Comparison of ENCODE assay signal across 9 mouse cellular contexts in genomic region chr6:128469451-128469850, GRCm38 (mm10). TPM values are rescaled to one million over a fixed set of nuclear protein-coding genes. Genes with fewer than 3 reads are reported as not detected.
DNase-seq lines count a peak whose midpoint lies in the region; ATAC-seq lines count a peak whose summit lies in the region.
"Had no signal": no experiment of that assay in that cellular context is flagged by ENCODE, and none has a peak within 500 bp of the region (broad histone marks: within the 10 kb centered on the region; RNA-seq: fewer than 3 reads in every experiment).

No protein-coding gene starts in this region.

- H3K4me1 ChIP-seq in heart, embryonic 16.5 days (ENCODE audit: control insufficient read depth, insufficient read depth, low read length) = no peaks in the 10 kb centered on the region
- no peaks in the 10 kb centered on the region for H3K4me1 ChIP-seq in limb, embryonic 12.5 days (replicated peaks)

- no peak overlapping the region for H3K9ac ChIP-seq in heart, embryonic 16.5 days (ENCODE audit: low read length)
- H3K9ac ChIP-seq in limb, embryonic 12.5 days (replicated peaks) = no peak overlapping the region

- peak overlapping the region; percentile 3; the same call in 1 of the 2 replicates for H3K4me3 ChIP-seq in heart, embryonic 16.5 days (ENCODE audit: low read length)
- H3K4me3 ChIP-seq in limb, embryonic 12.5 days (replicated peaks) = no peak overlapping the region
- H3K4me3 ChIP-seq: erythroblast, embryonic 14.5 days had no signal

- no peaks in the 10 kb centered on the region for H3K36me3 ChIP-seq in heart, embryonic 16.5 days (ENCODE audit: control insufficient read depth, insufficient read depth)
- no peaks in the 10 kb centered on the region for H3K36me3 ChIP-seq in limb, embryonic 12.5 days

- peak; percentile 63 for DNase-seq in ovary, postnatal 14 days (ENCODE audit: low spot score)
- DNase-seq in ovary, postnatal 10 days (ENCODE audit: low spot score) = no peak
- DNase-seq in brain, adult 2 months (ENCODE audit: low read depth, low spot score) = peak; percentile 33
- peak; percentile 30 to 33 for DNase-seq in natural killer cell, adult 2 months (ENCODE audit: low spot score in 2 of 2)
- no peak for DNase-seq in cerebellum, postnatal 4 days (ENCODE audit: low spot score in 2 of 2)

- 3% methylated on average over 12 of the region's 12 CpGs for WGBS in heart, embryonic 16.5 days
- WGBS in limb, embryonic 12.5 days = 9% methylated on average over 8 of the region's 12 CpGs

- no peaks in the 10 kb centered on the region for H3K9me3 ChIP-seq in heart, embryonic 16.5 days (replicated peaks; ENCODE audit: control insufficient read depth, low read length)
- H3K9me3 ChIP-seq in limb, embryonic 12.5 days = no peaks in the 10 kb centered on the region

- no peak overlapping the region for H3K27ac ChIP-seq in heart, embryonic 16.5 days (ENCODE audit: low read length)
- H3K27ac ChIP-seq in limb, embryonic 12.5 days = no peak overlapping the region

- H3K4me2 ChIP-seq in heart, embryonic 16.5 days (ENCODE audit: low read depth, low read length) = peak overlapping the region; percentile 45
- peak overlapping the region; percentile 36 for H3K4me2 ChIP-seq in limb, embryonic 12.5 days

- H3K27me3 ChIP-seq in heart, embryonic 16.5 days (ENCODE audit: control insufficient read depth, insufficient read depth, low read length) = no peaks in the 10 kb centered on the region
- H3K27me3 ChIP-seq in limb, embryonic 12.5 days = no peaks in the 10 kb centered on the region

- ATAC-seq in heart, embryonic 16.5 days (replicated peaks; ENCODE audit: extremely low read depth, insufficient read depth, low FRiP score) = no peak
- ATAC-seq in limb, embryonic 12.5 days (ENCODE audit: insufficient number of reproducible peaks, insufficient read depth, low FRiP score, low TSS enrichment, low read depth) = peak; percentile 42; the same call in 1 of the 2 replicates
- ATAC-seq in monocyte, adult 5-6 weeks (replicated peaks; ENCODE audit: insufficient number of reproducible peaks, low FRiP score, low TSS enrichment, poor library complexity, severe bottlenecking) = no peak

RNA-seq across cellular contexts. Expression of gene Fkbp4, which starts 31.0 kb away (rescaled TPM):
- polyA plus RNA-seq in heart, embryonic 16.5 days (2015; fragmentation: Nextera tagmentation; extraction: Ambion mirVana) = 281 and 301 TPM in 2 replicates
- polyA plus RNA-seq in limb, embryonic 12.5 days (2016; fragmentation: Nextera tagmentation; extraction: Ambion mirVana) = 548 and 573 TPM in 2 replicates
- 70.0 to 110 TPM (median 79.4 TPM) in 3 replicates for total RNA-seq in monocyte, adult 5-6 weeks (2017)

RNA-seq across cellular contexts. Expression of gene Itfg2, which starts 44.7 kb away (rescaled TPM):
- 28.4 and 35.6 TPM in 2 replicates for polyA plus RNA-seq in heart, embryonic 16.5 days (2015; fragmentation: Nextera tagmentation; extraction: Ambion mirVana)
- polyA plus RNA-seq in limb, embryonic 12.5 days (2016; fragmentation: Nextera tagmentation; extraction: Ambion mirVana) = 35.9 and 39.3 TPM in 2 replicates
- total RNA-seq in monocyte, adult 5-6 weeks (2017) = 13.7 to 16.8 TPM (median 16.1 TPM) in 3 replicates

RNA-seq across cellular contexts. Expression of gene Pzp, which starts 57.1 kb away (rescaled TPM):
- polyA plus RNA-seq in heart, embryonic 16.5 days (2015; fragmentation: Nextera tagmentation; extraction: Ambion mirVana) = 0.63 and 1.2 TPM in 2 replicates
- not detected in 2 replicates for polyA plus RNA-seq in limb, embryonic 12.5 days (2016; fragmentation: Nextera tagmentation; extraction: Ambion mirVana)
- not detected in 3 replicates for total RNA-seq in monocyte, adult 5-6 weeks (2017)

Comparison
In these comparisons a context has a peak if more than half of its experiments do, and no peak if none do; other contexts are left out.
1. DNase-seq: peak in ovary, postnatal 14 days (single experiment), brain, adult 2 months (single experiment) and natural killer cell, adult 2 months (2 of 2); none in ovary, postnatal 10 days (single experiment) and cerebellum, postnatal 4 days (0 of 2).